Mouse (Mus musculus): ENCODE results near the gene Olfr1076. TPM values are rescaled to one million over a fixed set of nuclear protein-coding genes. Genes with fewer than 3 reads are reported as not detected.
"Not testable (repeated sequence)": the region's sequence is repeated elsewhere in the genome, so short reads cannot be mapped to it uniquely, and the experiment has no call there.

The Olfr1076 gene
- polyA plus RNA-seq (2012; rRNA removed) = not detected in 2 replicates

DNA sequence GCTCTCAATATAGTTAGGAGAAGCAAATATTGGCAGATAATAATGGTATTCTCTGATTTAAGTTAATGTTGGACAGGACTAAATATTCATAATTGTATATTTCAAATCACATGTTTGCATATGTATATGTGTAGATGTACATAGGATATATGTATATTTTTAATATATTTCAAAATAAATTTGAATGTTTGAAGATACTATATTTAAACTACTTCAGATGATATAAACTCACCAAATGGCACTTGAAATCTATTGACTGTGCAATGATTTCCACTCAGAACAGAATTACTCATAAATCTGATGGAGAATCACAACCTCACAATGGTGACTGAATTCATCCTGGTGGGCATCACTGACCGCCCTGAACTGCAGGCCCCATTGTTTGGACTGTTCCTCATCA, at the start of gene Olfr1076:
Olfr1076 (plus strand) TSS at position 301 of the 400 bp plus-strand sequence.
- no peak for DNase-seq
- H3K4me1 ChIP-seq (ENCODE audit: control insufficient read depth, insufficient read depth, low read length) = no peaks in the 10 kb centered on the region
- 72% methylated on average over 1 of the region's 1 CpGs for WGBS

DNA sequence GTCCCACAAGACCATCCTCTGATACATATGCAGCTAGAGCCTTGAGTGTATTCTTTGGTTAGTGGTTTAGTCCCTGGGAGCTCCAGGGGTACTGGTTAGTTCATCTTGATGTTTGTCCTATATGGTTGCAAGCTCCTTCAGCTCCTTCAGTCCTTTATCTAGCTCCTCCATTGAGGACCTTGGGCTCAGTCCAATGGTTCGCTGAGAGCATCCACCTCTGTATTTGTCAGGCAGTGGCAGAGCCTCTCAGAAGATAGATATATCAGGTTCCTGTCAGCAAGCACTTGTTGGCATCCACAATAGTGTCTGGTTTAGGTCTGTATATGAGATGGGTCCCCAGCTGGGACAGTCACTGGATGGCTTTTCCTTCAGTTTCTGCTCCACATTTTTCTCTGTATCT, 47.8 kb upstream of the Olfr1076 start:
- H3K36me3 ChIP-seq (ENCODE audit: control insufficient read depth, insufficient read depth, low read length) = no peaks in the 10 kb centered on the region
- no peak for DNase-seq
- no peaks in the 10 kb centered on the region for H3K4me1 ChIP-seq (ENCODE audit: control insufficient read depth, insufficient read depth, low read length)
- no peak overlapping the region for H3K4me3 ChIP-seq (ENCODE audit: insufficient read depth, low read depth, low read length)
- no peaks in the 10 kb centered on the region for H3K27me3 ChIP-seq (replicated peaks; ENCODE audit: control insufficient read depth, insufficient read depth, low read length)
- TF ChIP-seq POLR2A (IDR thresholded peaks at IDR 0.05; ENCODE audit: low read depth, low read length) (no peak), CTCF (conservative IDR thresholded peaks at IDR 0.05; ENCODE audit: insufficient read depth, insufficient read length, low read depth, low read length) (no peak)
- no peak overlapping the region for H3K27ac ChIP-seq (ENCODE audit: insufficient read depth, low read depth, low read length)
- WGBS = 76% methylated on average over 1 of the region's 1 CpGs

More for the DNA sequence above, at the start of gene Olfr1076:
- Histone ChIP-seq H3K27me3 (replicated peaks; ENCODE audit: control insufficient read depth, insufficient read depth, low read length) (no peaks in the 10 kb centered on the region), H3K4me3 (ENCODE audit: insufficient read depth, low read depth, low read length) (no peak within 1 kb of the TSS), H3K27ac (ENCODE audit: insufficient read depth, low read depth, low read length) (no peak within 1 kb of the TSS), H3K36me3 (ENCODE audit: control insufficient read depth, insufficient read depth, low read length) (no peaks in the 10 kb centered on the region)
- TF ChIP-seq POLR2A (IDR thresholded peaks at IDR 0.05; ENCODE audit: low read depth, low read length) (no peak), CTCF (conservative IDR thresholded peaks at IDR 0.05; ENCODE audit: insufficient read depth, insufficient read length, low read depth, low read length) (no peak)

DNA sequence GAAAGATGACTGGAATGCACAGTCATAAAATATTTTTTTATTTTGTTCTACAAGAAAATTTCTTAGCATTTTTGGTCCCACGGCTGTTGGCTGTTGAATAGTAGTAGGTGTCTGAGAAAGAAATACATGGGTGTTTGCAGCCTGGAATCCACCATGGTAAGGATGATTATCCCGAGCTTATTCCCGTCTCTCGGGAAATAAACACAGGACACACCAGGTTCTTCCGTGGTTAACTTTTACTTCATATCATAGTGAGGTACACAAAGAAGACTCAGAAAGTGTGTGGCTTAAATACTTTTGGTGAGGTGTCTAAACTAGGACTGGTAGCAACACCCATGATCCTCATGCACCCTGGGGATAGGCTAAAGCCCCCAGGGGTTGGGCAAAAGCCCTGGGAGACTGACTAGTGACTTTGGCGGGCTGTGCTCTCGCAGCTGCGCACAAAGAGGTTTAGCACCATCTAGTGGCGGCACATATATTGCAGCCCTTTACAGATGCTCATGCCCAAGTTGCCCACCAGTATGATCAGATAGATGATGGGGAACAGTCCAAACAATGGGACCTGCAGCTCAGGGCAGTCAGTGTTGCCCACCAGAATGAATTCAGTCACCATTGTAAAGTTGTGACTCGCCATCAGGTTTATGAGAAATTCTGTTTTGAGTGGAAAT, 43.7 kb upstream of the Olfr1076 start:
- H3K4me3 ChIP-seq (ENCODE audit: insufficient read depth, low read depth, low read length) = no peak overlapping the region
- no peaks in the 10 kb centered on the region for H3K36me3 ChIP-seq (ENCODE audit: control insufficient read depth, insufficient read depth, low read length)
- TF ChIP-seq CTCF (conservative IDR thresholded peaks at IDR 0.05; ENCODE audit: insufficient read depth, insufficient read length, low read depth, low read length) (peak; percentile 59), POLR2A (IDR thresholded peaks at IDR 0.05; ENCODE audit: low read depth, low read length) (no peak)
- H3K27me3 ChIP-seq (replicated peaks; ENCODE audit: control insufficient read depth, insufficient read depth, low read length) = no peaks in the 10 kb centered on the region
- WGBS = 32% methylated on average over 10 of the region's 10 CpGs
- DNase-seq = peak; percentile 27
- no peak overlapping the region for H3K27ac ChIP-seq (ENCODE audit: insufficient read depth, low read depth, low read length)
- no peaks in the 10 kb centered on the region for H3K4me1 ChIP-seq (ENCODE audit: control insufficient read depth, insufficient read depth, low read length)

DNA sequence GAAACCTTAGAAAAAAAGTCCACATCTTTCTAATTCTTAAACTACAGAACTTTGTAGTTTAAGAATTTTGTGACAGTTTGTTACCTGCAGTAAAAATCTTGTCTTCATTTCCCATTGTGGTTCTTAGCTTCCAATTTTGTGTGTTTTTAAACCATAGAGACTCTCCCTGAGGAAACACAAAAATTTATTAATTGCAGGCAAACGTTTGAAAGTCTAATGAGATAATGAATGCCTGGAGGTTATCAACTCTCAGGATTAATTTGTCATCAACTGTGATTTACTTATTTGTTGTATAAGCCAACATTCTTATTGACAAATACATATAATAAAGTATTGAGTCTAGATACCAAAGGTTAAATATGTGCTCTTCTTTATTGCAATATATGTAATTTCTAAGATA, 21.0 kb upstream of the Olfr1076 start, which contains the start of gene Olfr228:
Olfr228 (minus strand) TSS at position 101 of the 400 bp plus-strand sequence.
- TF ChIP-seq CTCF (conservative IDR thresholded peaks at IDR 0.05; ENCODE audit: insufficient read depth, insufficient read length, low read depth, low read length) (no peak), POLR2A (IDR thresholded peaks at IDR 0.05; ENCODE audit: low read depth, low read length) (no peak)
- H3K4me3 ChIP-seq (ENCODE audit: insufficient read depth, low read depth, low read length) = no peak within 1 kb of the TSS
- no peak within 1 kb of the TSS for H3K27ac ChIP-seq (ENCODE audit: insufficient read depth, low read depth, low read length)
- H3K36me3 ChIP-seq (ENCODE audit: control insufficient read depth, insufficient read depth, low read length) = no peaks in the 10 kb centered on the region
- 40% methylated on average over 1 of the region's 1 CpGs for WGBS
- DNase-seq = no peak
- no peaks in the 10 kb centered on the region for H3K4me1 ChIP-seq (ENCODE audit: control insufficient read depth, insufficient read depth, low read length)
- no peaks in the 10 kb centered on the region for H3K27me3 ChIP-seq (replicated peaks; ENCODE audit: control insufficient read depth, insufficient read depth, low read length)

DNA sequence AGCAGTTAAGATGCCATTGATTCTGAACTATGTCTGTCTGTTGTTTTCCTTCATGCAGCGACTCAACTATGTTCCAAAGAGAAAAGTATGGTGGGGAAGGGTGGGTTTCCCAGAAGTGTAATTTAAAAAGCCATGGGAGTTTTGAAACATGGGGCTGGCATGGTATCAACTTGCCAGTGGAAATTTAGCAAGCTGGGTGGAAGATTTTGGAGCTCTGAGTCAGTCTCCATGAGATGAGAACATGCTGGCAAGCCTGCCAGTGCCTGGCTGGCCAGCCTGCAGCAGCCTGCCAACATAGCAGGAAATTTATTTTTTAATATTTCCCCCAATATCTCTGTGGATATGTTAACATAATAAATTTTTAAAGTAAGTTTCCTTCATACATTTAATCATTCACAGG, 22.7 kb downstream of the Olfr1076 start:
- no peak for TF ChIP-seq CTCF (conservative IDR thresholded peaks at IDR 0.05; ENCODE audit: insufficient read depth, insufficient read length, low read depth, low read length)
- no peak for TF ChIP-seq POLR2A (IDR thresholded peaks at IDR 0.05; ENCODE audit: low read depth, low read length)
- Histone ChIP-seq H3K27me3 (replicated peaks; ENCODE audit: control insufficient read depth, insufficient read depth, low read length) (no peaks in the 10 kb centered on the region), H3K36me3 (ENCODE audit: control insufficient read depth, insufficient read depth, low read length) (no peaks in the 10 kb centered on the region), H3K27ac (ENCODE audit: insufficient read depth, low read depth, low read length) (no peak overlapping the region), H3K4me3 (ENCODE audit: insufficient read depth, low read depth, low read length) (no peak overlapping the region), H3K4me1 (ENCODE audit: control insufficient read depth, insufficient read depth, low read length) (no peaks in the 10 kb centered on the region)
- 57% methylated on average over 1 of the region's 1 CpGs for WGBS
- no peak for DNase-seq

DNA sequence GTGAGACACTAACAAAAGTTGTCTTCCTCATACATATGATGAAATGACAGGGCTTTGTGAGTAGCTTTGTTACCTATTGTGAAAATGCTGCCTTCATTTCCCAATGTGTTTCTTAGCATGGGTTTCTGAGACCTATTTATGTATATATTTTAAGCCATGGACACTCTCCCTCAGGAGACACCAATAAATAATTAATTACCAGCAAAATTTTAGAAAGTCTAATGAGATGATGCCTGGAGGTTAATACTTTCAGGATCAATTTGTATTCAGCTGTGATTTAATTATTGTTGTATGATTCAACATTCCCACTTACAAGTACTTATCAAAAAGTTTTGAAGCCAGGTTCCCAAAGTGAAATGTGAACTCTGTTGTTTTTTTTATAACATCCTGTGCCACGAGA, 34.1 kb downstream of the Olfr1076 start, which contains the start of gene Olfr1079:
Olfr1079 (minus strand) TSS at position 101 of the 400 bp plus-strand sequence.
- 61% methylated on average over 1 of the region's 1 CpGs for WGBS
- no peak for DNase-seq

DNA sequence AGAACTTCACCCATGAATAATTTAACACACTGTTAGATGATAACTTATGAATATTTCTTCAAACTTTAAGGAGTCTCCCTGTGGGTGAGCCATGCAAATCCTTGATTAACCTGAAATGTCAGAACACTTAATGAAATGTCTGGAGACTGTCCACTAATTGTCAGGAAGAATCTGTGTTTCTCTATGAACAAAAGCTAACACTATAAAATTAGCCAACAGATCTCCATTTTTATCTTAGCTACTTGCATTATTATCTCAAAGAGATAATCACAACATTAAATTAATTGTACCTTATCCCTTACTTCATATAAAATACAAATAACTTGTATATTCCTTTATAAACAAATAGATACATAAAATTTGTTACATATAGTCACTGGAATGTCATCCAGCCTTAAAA, 49.9 kb downstream of the Olfr1076 start, which contains the start of gene Olfr1080:
Olfr1080 (minus strand) TSS at position 101 of the 400 bp plus-strand sequence.
- H3K36me3 ChIP-seq (ENCODE audit: control insufficient read depth, insufficient read depth, low read length); H3K27me3 ChIP-seq (replicated peaks; ENCODE audit: control insufficient read depth, insufficient read depth, low read length); H3K27ac ChIP-seq (ENCODE audit: insufficient read depth, low read depth, low read length); H3K4me1 ChIP-seq (ENCODE audit: control insufficient read depth, insufficient read depth, low read length); DNase-seq; H3K4me3 ChIP-seq (ENCODE audit: insufficient read depth, low read depth, low read length): not testable (repeated sequence)

More for the DNA sequence above, 34.1 kb downstream of the Olfr1076 start, which contains the start of gene Olfr1079:
- Histone ChIP-seq H3K27ac (ENCODE audit: insufficient read depth, low read depth, low read length) (no peak within 1 kb of the TSS), H3K4me1 (ENCODE audit: control insufficient read depth, insufficient read depth, low read length) (no peaks in the 10 kb centered on the region), H3K36me3 (ENCODE audit: control insufficient read depth, insufficient read depth, low read length) (no peaks in the 10 kb centered on the region), H3K27me3 (replicated peaks; ENCODE audit: control insufficient read depth, insufficient read depth, low read length) (no peaks in the 10 kb centered on the region), H3K4me3 (ENCODE audit: insufficient read depth, low read depth, low read length) (no peak within 1 kb of the TSS)
- TF ChIP-seq CTCF (conservative IDR thresholded peaks at IDR 0.05; ENCODE audit: insufficient read depth, insufficient read length, low read depth, low read length) = no peak
- no peak for TF ChIP-seq POLR2A (IDR thresholded peaks at IDR 0.05; ENCODE audit: low read depth, low read length)

Other genes starting within 250 kb of the Olfr1076 start
- not detected in 2 replicates for gene Olfr1051, start 229.4 kb upstream of the Olfr1076 start, polyA plus RNA-seq (2012; rRNA removed)
- not detected in 2 replicates for gene Olfr1052, start 216.0 kb upstream of the Olfr1076 start, polyA plus RNA-seq (2012; rRNA removed)
- gene Olfr1053, start 193.2 kb upstream of the Olfr1076 start, polyA plus RNA-seq (2012; rRNA removed) = not detected in 2 replicates
- not detected in 2 replicates for gene Olfr1054, start 173.0 kb upstream of the Olfr1076 start, polyA plus RNA-seq (2012; rRNA removed)
- gene Olfr1055, start 158.2 kb upstream of the Olfr1076 start, polyA plus RNA-seq (2012; rRNA removed) = not detected in 2 replicates
- gene Olfr1056, start 146.0 kb upstream of the Olfr1076 start, polyA plus RNA-seq (2012; rRNA removed) = not detected in 2 replicates
- not detected in 2 replicates for gene Olfr1057, start 130.1 kb upstream of the Olfr1076 start, polyA plus RNA-seq (2012; rRNA removed)
- gene Olfr1058, start 119.9 kb upstream of the Olfr1076 start, polyA plus RNA-seq (2012; rRNA removed) = not detected in 2 replicates
- not detected in 2 replicates for gene Olfr1061, start 94.4 kb upstream of the Olfr1076 start, polyA plus RNA-seq (2012; rRNA removed)
- gene Olfr1062, start 81.7 kb upstream of the Olfr1076 start, polyA plus RNA-seq (2012; rRNA removed) = not detected in 2 replicates
- gene Olfr1065, start 57.9 kb upstream of the Olfr1076 start, polyA plus RNA-seq (2012; rRNA removed) = not detected in 2 replicates
- gene Olfr1066, start 52.2 kb upstream of the Olfr1076 start, polyA plus RNA-seq (2012; rRNA removed) = not detected in 2 replicates
- gene Olfr228, start 21.1 kb upstream of the Olfr1076 start, polyA plus RNA-seq (2012; rRNA removed) = not detected in 2 replicates
- not detected in 2 replicates for gene Olfr1079, start 34.0 kb downstream of the Olfr1076 start, polyA plus RNA-seq (2012; rRNA removed)
- not detected in 2 replicates for gene Olfr1080, start 49.8 kb downstream of the Olfr1076 start, polyA plus RNA-seq (2012; rRNA removed)
- gene Olfr1082, start 90.5 kb downstream of the Olfr1076 start, polyA plus RNA-seq (2012; rRNA removed) = not detected in 2 replicates
- not detected in 2 replicates for gene Olfr1084, start 131.3 kb downstream of the Olfr1076 start, polyA plus RNA-seq (2012; rRNA removed)
- gene Olfr1085, start 153.6 kb downstream of the Olfr1076 start, polyA plus RNA-seq (2012; rRNA removed) = not detected in 2 replicates
- gene Olfr1086, start 171.6 kb downstream of the Olfr1076 start, polyA plus RNA-seq (2012; rRNA removed) = not detected in 2 replicates
- not detected in 2 replicates for gene Olfr1087, start 189.9 kb downstream of the Olfr1076 start, polyA plus RNA-seq (2012; rRNA removed)
- gene Olfr1089, start 225.2 kb downstream of the Olfr1076 start, polyA plus RNA-seq (2012; rRNA removed) = not detected in 2 replicates